Mouse (Mus musculus): ENCODE results near the gene Tent4b.

Tent4b gene

GRCm38 (mm10) chr8:88279220-88279619, 80.2 kb downstream of the Tent4b start:
- DNase-seq (ENCODE audit: low spot score in 2 of 2), result no peak

DNA sequence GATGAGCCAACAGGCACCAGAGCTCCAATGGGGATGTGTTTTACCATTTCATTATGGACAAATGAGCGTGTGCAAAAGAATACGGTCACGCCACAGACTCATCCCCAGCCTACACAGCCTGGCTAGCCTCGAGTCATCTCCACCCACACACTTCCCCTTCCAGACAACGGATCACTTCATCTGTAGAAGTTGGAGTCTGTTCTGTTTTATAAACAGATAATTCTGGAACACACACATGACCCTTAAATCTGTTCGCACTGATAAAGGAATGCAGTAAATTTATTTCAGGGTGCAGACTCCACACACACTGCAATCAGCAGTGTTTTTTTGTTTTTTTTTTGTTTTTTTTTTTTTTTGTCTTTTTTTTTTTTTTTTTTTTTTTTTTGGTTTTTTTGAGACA, 80.7 kb downstream of the Tent4b start:
- DNase-seq (ENCODE audit: low spot score in 2 of 2), result no peak

- no peak for DNase-seq (ENCODE audit: low spot score in 2 of 2)
Measured at GRCm38 (mm10) chr8:88280904-88281303, 81.9 kb downstream of the Tent4b start.

- DNase-seq (ENCODE audit: low spot score in 2 of 2), result peak in 1 of 2 experiments; percentile 73
Measured at GRCm38 (mm10) chr8:88282684-88283083, 83.7 kb downstream of the Tent4b start.

- DNase-seq (ENCODE audit: low spot score in 2 of 2), result no peak
Measured at GRCm38 (mm10) chr8:88283243-88284115, 84.5 kb downstream of the Tent4b start.

- no peak for DNase-seq (ENCODE audit: low spot score in 2 of 2)
Measured at GRCm38 (mm10) chr8:88284738-88285137, 85.7 kb downstream of the Tent4b start.

DNA sequence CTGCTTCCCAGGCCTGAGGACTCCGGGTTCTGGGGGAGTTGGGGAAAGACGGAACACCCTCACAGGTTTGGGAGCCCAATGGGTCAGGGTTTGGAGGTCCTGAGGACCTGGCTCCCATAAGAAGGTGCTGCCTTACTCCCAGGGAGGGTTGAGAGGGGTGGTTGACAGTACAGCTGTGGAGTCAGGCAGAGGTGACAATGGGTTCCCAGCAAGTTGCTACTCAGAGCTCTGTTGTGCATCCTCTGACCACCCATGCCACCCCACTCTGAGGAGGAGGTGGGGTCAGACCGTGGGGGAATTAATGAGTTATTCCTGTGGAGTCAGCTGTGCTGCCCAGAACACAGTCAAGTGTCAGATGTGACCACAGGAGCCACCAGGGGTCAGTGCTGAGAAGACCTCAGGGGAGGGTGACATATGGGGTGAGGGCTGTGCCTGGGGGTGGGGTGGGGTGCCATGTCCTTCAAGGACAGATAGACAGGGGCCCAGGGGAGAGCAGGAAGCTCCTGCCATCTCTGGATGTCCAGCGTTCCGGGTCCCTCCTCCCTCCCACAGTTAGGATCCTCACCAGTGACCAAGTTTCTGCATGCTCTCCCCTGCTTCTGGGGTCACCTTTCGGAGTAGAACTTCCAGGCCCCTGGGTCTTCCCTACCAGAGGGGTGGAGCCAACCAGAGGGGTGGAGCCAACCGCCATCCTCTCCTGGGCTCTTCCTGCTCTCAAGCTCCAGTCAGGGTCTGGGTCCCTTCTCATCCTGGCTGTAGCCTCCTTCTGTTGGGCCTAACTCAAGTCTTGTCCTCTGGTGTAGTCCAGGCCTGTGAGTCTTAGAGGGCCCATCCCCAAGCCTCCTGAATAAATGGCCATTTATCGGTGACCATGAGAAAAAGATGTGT, 86.7 kb downstream of the Tent4b start:
- no peak for DNase-seq (ENCODE audit: low spot score in 2 of 2)

- DNase-seq (ENCODE audit: low spot score in 2 of 2), result no peak
Measured at GRCm38 (mm10) chr8:88286421-88286960, 87.5 kb downstream of the Tent4b start.

GRCm38 (mm10) chr8:88288622-88289242, 89.7 kb downstream of the Tent4b start:
- DNase-seq (ENCODE audit: low spot score in 2 of 2), result no peak

- no peak for DNase-seq (ENCODE audit: low spot score in 2 of 2)
Measured at GRCm38 (mm10) chr8:88289901-88290300, 90.9 kb downstream of the Tent4b start.

DNA sequence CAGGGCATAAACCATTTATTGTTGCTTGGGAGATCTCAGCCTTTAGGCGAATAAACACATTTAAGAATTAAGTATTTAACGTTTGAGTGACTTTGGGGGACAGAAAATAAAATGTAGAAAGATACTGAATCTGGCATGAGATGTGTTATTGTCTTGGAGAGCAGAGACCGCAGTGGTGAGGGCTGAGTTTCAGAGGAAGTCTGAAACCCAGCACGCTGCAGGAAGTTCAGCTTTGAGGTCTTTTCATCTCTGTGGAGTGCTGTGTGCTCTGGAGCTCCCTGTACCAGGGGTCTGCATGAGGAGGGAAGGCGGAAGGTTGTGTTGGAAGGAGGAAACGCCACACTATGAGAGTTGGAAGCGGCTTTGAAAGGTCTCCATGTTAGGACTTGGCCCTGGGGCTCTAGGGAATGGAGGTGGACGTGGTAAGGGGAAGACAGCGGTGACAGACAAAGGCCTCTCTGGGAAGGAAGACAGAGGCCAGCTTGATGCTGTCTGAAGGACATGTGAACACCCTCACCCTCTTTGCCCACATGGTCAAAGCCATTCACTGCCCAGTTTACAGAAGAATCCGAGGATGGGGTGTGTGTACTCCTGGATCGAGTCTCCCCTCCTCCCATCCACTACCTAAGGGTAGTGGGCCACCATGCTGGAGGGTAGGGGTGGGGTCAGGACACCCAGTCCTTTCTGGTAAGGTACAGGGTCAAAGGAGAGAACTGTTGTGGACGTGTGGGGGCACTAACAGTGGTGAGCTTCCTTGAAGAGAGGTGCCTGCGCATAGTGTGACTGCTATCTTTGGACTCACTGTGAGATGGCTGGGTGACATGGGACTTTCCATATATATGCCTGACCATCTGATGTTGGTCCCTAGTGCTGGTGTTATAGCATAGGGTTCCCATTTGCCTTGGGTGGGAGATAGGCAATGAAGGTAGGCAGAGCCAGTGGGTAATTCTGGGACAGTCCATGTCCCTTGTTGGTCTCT, 91.6 kb downstream of the Tent4b start:
- no peak for DNase-seq (ENCODE audit: low spot score in 2 of 2)

DNA sequence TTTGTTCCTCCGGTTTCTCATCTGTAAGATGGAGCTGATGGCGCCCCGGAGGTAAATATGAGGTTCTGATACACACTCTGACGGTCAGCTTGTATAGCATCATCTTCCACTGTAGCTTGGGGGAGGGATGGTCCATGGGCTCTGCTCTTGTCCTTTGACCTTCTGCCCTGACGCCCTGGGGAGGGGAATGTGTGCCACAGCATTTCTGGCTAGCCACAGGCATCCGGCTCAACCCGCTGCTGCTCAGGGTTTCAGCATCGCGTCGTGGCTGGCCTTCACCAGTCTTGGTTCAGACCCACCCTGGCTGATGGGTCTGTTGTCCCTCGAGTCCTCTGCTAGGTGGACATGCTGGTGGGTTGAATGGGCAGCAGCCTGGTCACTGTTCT, 92.3 kb downstream of the Tent4b start:
- no peak for DNase-seq (ENCODE audit: low spot score in 2 of 2)

GRCm38 (mm10) chr8:88292926-88293325, 93.9 kb downstream of the Tent4b start:
- DNase-seq (ENCODE audit: low spot score in 2 of 2), result no peak

- DNase-seq (ENCODE audit: low spot score in 2 of 2), result no peak
Measured at GRCm38 (mm10) chr8:88293590-88294356, 94.8 kb downstream of the Tent4b start.

- DNase-seq (ENCODE audit: low spot score in 2 of 2), result no peak
Measured at GRCm38 (mm10) chr8:88294977-88295376, 96.0 kb downstream of the Tent4b start.

GRCm38 (mm10) chr8:88297976-88298732, 99.1 kb downstream of the Tent4b start:
- no peak for DNase-seq (ENCODE audit: low spot score in 2 of 2)

- DNase-seq (ENCODE audit: low spot score in 2 of 2), result no peak
Measured at GRCm38 (mm10) chr8:88298733-88299103, 99.7 kb downstream of the Tent4b start.

DNA sequence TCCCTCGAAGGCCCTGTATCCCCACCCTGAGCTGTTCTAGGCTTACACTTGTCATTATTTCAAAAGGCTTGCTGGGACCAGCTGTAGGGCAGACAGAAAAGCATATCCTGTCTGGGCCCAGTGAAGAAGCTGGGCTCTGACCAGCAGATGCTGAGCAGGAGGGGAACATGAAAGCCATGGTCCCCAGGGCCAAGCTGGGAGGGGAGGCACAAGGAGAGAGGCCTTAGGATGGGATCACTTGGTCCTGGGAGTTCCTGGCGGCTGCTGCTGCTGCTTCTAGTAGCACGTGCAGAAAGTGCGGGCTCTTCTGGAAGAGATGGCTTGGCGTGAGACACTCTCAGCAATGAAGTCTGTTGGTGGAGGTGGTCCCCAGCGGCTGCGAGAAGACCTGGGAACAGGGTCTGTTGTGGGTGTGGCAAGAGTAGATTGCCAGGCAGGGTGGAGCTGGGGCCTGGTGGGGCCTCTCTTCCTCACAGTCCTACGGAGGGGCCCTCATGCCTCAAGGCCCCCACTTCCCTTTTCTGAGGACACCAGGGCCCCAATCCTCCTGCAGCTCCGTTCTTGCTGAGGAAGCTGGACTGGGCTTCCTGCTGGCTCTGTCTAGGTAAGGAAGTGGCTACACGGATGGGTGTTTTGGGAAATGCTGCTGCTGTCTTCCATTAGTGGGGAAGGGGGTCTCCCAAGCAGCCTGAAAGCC, 101.0 kb downstream of the Tent4b start:
- no peak for DNase-seq (ENCODE audit: low spot score in 2 of 2)
